Mouse (Mus musculus): ENCODE measurements around the gene Pgpep1.

DNA sequence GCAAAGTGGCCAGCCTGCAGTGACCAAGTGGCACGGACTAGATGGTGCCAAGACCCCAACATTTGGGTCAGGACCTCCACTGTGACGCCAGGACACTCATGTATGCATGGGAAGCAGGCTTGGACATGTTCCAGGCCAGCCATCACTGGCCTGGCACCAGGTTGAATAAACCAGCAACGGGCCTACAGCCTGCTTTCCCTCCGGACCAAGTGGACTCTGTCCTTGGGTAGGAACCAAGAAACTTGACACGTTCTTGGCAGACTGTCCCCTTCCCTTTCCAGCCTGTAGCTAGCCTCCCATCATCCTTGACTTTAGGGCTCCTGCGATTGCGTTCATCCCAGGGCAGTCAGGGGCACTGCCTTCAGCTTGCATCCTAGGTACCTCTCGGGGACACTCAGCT lies 27.4 kb upstream of the Pgpep1 start:
- TF ChIP-seq CTCF (IDR thresholded peaks at IDR 0.05; ENCODE audit: low read depth, low read length) (no peak), POLR2A (IDR thresholded peaks at IDR 0.05; ENCODE audit: insufficient read depth, low read length) (no peak), EP300 (IDR thresholded peaks at IDR 0.05; ENCODE audit: insufficient read depth, low read depth, low read length) (no peak)

Data from ES-Bruce4 (cell line).